Mouse (Mus musculus) ES-E14 (cell line): Measurements from ENCODE around the gene Mcm9. TPM values are rescaled to one million over a fixed set of nuclear protein-coding genes. Genes with fewer than 3 reads are reported as not detected.
"Not testable (repeated sequence)": the region's sequence is repeated elsewhere in the genome, so short reads cannot be mapped to it uniquely, and the experiment has no call there.

Experiments
- DNase-seq: peaks from one replicate; pipeline ENCODE4 v3.0.0-alpha.2; 2013; ENCODE audit warnings: low read depth, low spot score
- H3K27ac ChIP-seq: 2 replicates; pipeline ENCODE4 v1.5.1; 2012; ENCODE audit warnings: low read depth, mild to moderate bottlenecking, low read length, moderate library complexity, mixed read lengths; ENCODE audit not compliant: poor library complexity, insufficient read depth, severe bottlenecking
- H3K36me3 ChIP-seq: 2 replicates; pipeline ENCODE4 v1.6.1; 2012; ENCODE audit warnings: mild to moderate bottlenecking, low read length, moderate library complexity, mixed read lengths; ENCODE audit not compliant: control insufficient read depth, poor library complexity, insufficient read depth, severe bottlenecking
- H3K4me1 ChIP-seq, 2 experiments: fragments of 150-350 bp in 1 of 2; sonication (generic) in 1 of 2; 2 replicates each; pipeline ENCODE4 v1.6.1; 2012; ENCODE audit warnings: low read length in 2 of 2, mild to moderate bottlenecking in 1 of 2, mixed read lengths in 1 of 2; ENCODE audit not compliant: control insufficient read depth in 2 of 2, insufficient read depth in 2 of 2, poor library complexity in 1 of 2
- H3K4me3 ChIP-seq, 2 experiments: fragments of 150-350 bp in 1 of 2; sonication (generic) in 1 of 2; 2 replicates each; pipeline ENCODE4 v1.5.1; 2012; ENCODE audit warnings: low read length in 2 of 2, low read depth in 1 of 2, mild to moderate bottlenecking in 1 of 2, mixed read lengths in 1 of 2; ENCODE audit not compliant: insufficient read depth in 1 of 2, poor library complexity in 1 of 2, severe bottlenecking in 1 of 2
- H3K9ac ChIP-seq: 2 replicates; pipeline ENCODE4 v1.6.1; 2012; ENCODE audit warnings: low read depth, mild to moderate bottlenecking, low read length, mixed read lengths; ENCODE audit not compliant: poor library complexity, insufficient read depth, severe bottlenecking
- H3K9me3 ChIP-seq: fragments of 150-350 bp; sonication (generic); 2 replicates; pipeline ENCODE4 v1.6.1; 2012; ENCODE audit warnings: low read depth, mild to moderate bottlenecking, low read length; ENCODE audit not compliant: control insufficient read depth, insufficient read depth
- CHD2 ChIP-seq: IDR thresholded peaks from 2 replicates; pipeline ENCODE4 v1.6.1; 2014; ENCODE audit warnings: mild to moderate bottlenecking, low read depth, low read length, inconsistent platforms
- HCFC1 ChIP-seq: IDR thresholded peaks from 2 replicates; pipeline ENCODE4 v1.6.1; 2012; ENCODE audit warnings: low read length, inconsistent platforms, borderline replicate concordance; ENCODE audit not compliant: insufficient read depth
- MAFK ChIP-seq: IDR thresholded peaks from 2 replicates; pipeline ENCODE4 v1.6.1; 2014; ENCODE audit warnings: mild to moderate bottlenecking, low read depth, low read length, inconsistent platforms; ENCODE audit not compliant: insufficient read depth
- ZC3H11A ChIP-seq: IDR thresholded peaks from 2 replicates; pipeline ENCODE4 v1.6.1; 2012; ENCODE audit warnings: low read depth, mild to moderate bottlenecking, inconsistent platforms, low read length, borderline replicate concordance
- ZNF384 ChIP-seq: IDR thresholded peaks from 2 replicates; pipeline ENCODE4 v1.6.1; 2012; ENCODE audit warnings: low read depth, low read length, inconsistent platforms
- in situ Hi-C, 2 experiments: fragments of 600-800 bp; cut with MboI; formaldehyde crosslinking; loops; one replicate each; pipeline ENCODE4 v1.15.1; 2025; ENCODE audit warnings: low sequenced_read_pairs in 2 of 2, inconsistent platforms in 1 of 2; ENCODE audit not compliant: unreplicated experiment in 2 of 2
- total RNA-seq: library from RNA; depleted of rRNA; stranded (reverse); fragments of 300-350 nt; gene quantifications from 2 replicates; pipeline ENCODE4 v1.2.3, GENCODE M21; 2012; rRNA removed

Gene Mcm9
- 14.9 and 18.3 TPM in 2 replicates for total RNA-seq

GRCm38 (mm10) chr10:53630339-53630738 lies at the start of gene Mcm9:
Gene Mcm9 (minus strand): TSS chr10:53630439.
- peak within 1 kb of the TSS; percentile 92 for H3K27ac ChIP-seq
- DNase-seq, H3K36me3 ChIP-seq, in situ Hi-C loops, H3K4me1 ChIP-seq, H3K9me3 ChIP-seq: not testable (repeated sequence)
- peak within 1 kb of the TSS; percentile 80 to 97 for H3K4me3 ChIP-seq
- H3K9ac ChIP-seq, result peak within 1 kb of the TSS; percentile 99

DNA sequence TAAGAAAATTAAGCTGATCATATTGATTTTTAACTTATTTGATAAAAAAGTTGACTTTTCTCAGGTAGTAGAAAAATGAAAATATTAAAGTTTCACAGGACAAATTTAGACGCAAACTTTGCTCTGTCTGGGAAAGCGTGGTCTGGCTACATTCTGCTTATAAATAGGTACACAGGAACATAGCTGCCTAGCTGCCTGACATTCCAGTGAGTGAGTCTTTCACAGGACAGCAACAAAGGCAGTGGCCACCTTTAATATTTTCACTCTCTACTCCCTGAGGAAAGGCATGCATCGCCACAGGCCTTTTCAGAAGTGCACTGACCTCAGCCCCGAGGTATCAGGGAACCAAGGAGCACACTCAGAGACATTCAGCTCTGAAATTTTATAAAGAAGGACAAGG lies 31.5 kb upstream of the Mcm9 start:
- no peak overlapping the region for H3K27ac ChIP-seq
- H3K36me3 ChIP-seq, result no peaks in the 10 kb centered on the region
- no peaks in the 10 kb centered on the region for H3K9me3 ChIP-seq
- no peak for DNase-seq
- H3K4me3 ChIP-seq, result no peak overlapping the region
- no peak overlapping the region for H3K9ac ChIP-seq
- in situ Hi-C loops, result no loop called here
- no peak for TF ChIP-seq ZNF384
- TF ChIP-seq HCFC1, result no peak
- TF ChIP-seq MAFK, result no peak
- TF ChIP-seq CHD2, result no peak
- no peak for TF ChIP-seq ZC3H11A
- no peaks in the 10 kb centered on the region for H3K4me1 ChIP-seq

DNA sequence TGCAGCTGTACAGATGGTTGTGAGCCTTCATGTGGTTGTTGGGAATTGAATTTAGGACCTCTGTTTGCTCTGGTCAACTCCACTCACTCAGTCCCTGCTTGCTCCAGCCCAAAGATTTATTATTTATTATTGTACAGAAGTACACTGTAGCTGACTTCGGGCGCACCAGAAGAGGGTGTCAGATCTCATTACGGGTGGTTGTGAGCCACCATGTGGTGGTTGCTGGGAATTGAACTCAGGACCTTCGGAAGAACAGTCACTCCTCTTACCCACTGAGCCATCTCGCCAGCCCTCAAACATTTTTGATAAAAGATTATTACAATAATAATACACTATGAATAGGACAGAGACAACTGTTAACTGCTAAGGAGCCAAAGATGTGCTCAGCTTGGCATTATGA lies 24.0 kb upstream of the Mcm9 start:
- H3K9ac ChIP-seq, H3K4me1 ChIP-seq, H3K36me3 ChIP-seq, H3K27ac ChIP-seq, H3K4me3 ChIP-seq, DNase-seq, in situ Hi-C loops, H3K9me3 ChIP-seq: not testable (repeated sequence)

DNA sequence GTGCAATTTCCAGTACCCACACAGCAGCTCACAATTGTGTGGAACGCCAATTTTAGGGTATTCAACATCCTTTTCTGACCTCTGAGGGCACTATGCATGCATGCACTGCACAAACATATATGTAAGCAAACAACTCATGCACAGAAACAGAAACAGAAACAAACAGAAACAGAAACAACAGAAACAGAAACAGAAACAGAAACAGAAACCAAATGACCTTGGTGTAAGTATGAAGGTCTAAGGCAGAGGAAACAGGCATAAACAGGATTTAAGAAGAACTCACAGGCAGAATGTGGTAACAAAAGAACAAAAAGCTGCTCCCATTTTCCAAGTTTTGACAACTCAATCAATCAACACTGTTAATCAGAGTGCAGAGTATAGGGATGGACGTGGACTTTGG lies 20.4 kb upstream of the Mcm9 start:
- DNase-seq, result no peak
- Histone ChIP-seq H3K27ac (no peak overlapping the region), H3K9me3 (no peaks in the 10 kb centered on the region), H3K36me3 (no peaks in the 10 kb centered on the region), H3K4me1 (no peaks in the 10 kb centered on the region), H3K4me3 (no peak overlapping the region), H3K9ac (no peak overlapping the region)
- TF ChIP-seq MAFK (no peak), HCFC1 (no peak), ZNF384 (no peak), ZC3H11A (no peak), CHD2 (no peak)
- in situ Hi-C loops, result no loop called here

DNA sequence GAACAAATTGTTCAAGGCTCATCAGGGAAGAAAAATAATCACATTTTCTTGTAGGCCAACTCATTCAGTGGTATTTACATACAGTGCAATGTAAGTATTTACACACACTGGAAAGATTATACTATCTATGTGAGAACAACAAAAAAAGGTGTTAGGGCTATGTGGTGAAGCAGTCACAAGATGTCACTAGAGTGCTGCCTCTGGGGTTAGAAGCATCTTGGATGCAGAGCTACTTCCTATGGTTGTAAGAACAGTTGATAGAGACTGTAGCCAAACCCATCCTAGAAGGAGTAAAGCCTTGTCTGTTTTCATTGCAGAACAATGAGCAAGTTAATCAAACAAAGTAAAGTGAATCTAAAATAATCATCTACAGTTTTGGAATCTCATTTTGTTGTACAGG lies 11.3 kb upstream of the Mcm9 start:
- TF ChIP-seq CHD2, result no peak
- no peak for TF ChIP-seq MAFK
- TF ChIP-seq ZNF384, result no peak
- no peak overlapping the region for H3K4me3 ChIP-seq
- H3K9ac ChIP-seq, result no peak overlapping the region
- no peaks in the 10 kb centered on the region for H3K36me3 ChIP-seq
- DNase-seq, result peak; percentile 21
- H3K27ac ChIP-seq, result no peak overlapping the region
- H3K9me3 ChIP-seq, result no peaks in the 10 kb centered on the region
- H3K4me1 ChIP-seq, result no peaks in the 10 kb centered on the region
- in situ Hi-C loops, result no loop called here
